Mouse (Mus musculus): ENCODE results near the gene Phex. TPM values are rescaled to one million over a fixed set of nuclear protein-coding genes. Genes with fewer than 3 reads are reported as not detected.
A peak's percentile ranks its signal among the peaks of the same experiment; 100 is the strongest.

The Phex gene
- polyA plus RNA-seq, 1 experiment from 2014 or later: 0.66 TPM

GRCm38 (mm10) chrX:157404919-157405318 is 10.2 kb downstream of the Phex start:
- H3K27me3 ChIP-seq (ENCODE audit: insufficient read depth, low read length): no peaks in the 10 kb centered on the region
- no peak overlapping the region for H3K27ac ChIP-seq
- WGBS: 60% methylated on average over 6 of the region's 6 CpGs
- H3K4me3 ChIP-seq (replicated peaks; ENCODE audit: low read depth, low read length): no peak overlapping the region
- H3K4me1 ChIP-seq (replicated peaks; ENCODE audit: insufficient read depth, low read length): no peaks in the 10 kb centered on the region
- DNase-seq (ENCODE audit: low spot score): no peak
- no peak for ATAC-seq (replicated peaks; ENCODE audit: low FRiP score, low read depth)
- no peak overlapping the region for H3K4me2 ChIP-seq (ENCODE audit: low read length)
- no peak overlapping the region for H3K9ac ChIP-seq (ENCODE audit: low read depth, low read length)
- TF ChIP-seq CTCF (IDR thresholded peaks at IDR 0.05; ENCODE audit: low read depth): no peak
- H3K9me3 ChIP-seq (replicated peaks; ENCODE audit: low read length): no peaks in the 10 kb centered on the region
- H3K36me3 ChIP-seq (ENCODE audit: insufficient read depth, low read length): no peaks in the 10 kb centered on the region

- Histone ChIP-seq H3K9me3 (replicated peaks; ENCODE audit: low read length) (no peaks in the 10 kb centered on the region), H3K9ac (ENCODE audit: low read depth, low read length) (no peak overlapping the region), H3K27me3 (ENCODE audit: insufficient read depth, low read length) (no peaks in the 10 kb centered on the region), H3K27ac (no peak overlapping the region), H3K4me2 (ENCODE audit: low read length) (no peak overlapping the region), H3K36me3 (ENCODE audit: insufficient read depth, low read length) (no peaks in the 10 kb centered on the region), H3K4me3 (replicated peaks; ENCODE audit: low read depth, low read length) (no peak overlapping the region), H3K4me1 (replicated peaks; ENCODE audit: insufficient read depth, low read length) (no peaks in the 10 kb centered on the region)
- ATAC-seq (replicated peaks; ENCODE audit: low FRiP score, low read depth): no peak
- TF ChIP-seq CTCF (IDR thresholded peaks at IDR 0.05; ENCODE audit: low read depth): no peak
- whole genome bisulfite sequencing: 47% methylated on average over 2 of the region's 2 CpGs
- DNase-seq (ENCODE audit: low spot score): no peak
Measured at GRCm38 (mm10) chrX:157391241-157391640, 23.9 kb downstream of the Phex start.

- H3K4me3 ChIP-seq (replicated peaks; ENCODE audit: low read depth, low read length): no peak overlapping the region
- H3K27ac ChIP-seq: no peak overlapping the region
- no peak overlapping the region for H3K9ac ChIP-seq (ENCODE audit: low read depth, low read length)
- H3K36me3 ChIP-seq (ENCODE audit: insufficient read depth, low read length): no peaks in the 10 kb centered on the region
- no peak overlapping the region for H3K4me2 ChIP-seq (ENCODE audit: low read length)
- H3K4me1 ChIP-seq (replicated peaks; ENCODE audit: insufficient read depth, low read length): no peaks in the 10 kb centered on the region
- DNase-seq (ENCODE audit: low spot score) (peak; percentile 55), ATAC-seq (replicated peaks; ENCODE audit: low FRiP score, low read depth) (no peak)
- H3K9me3 ChIP-seq (replicated peaks; ENCODE audit: low read length): no peaks in the 10 kb centered on the region
- 45% methylated on average over 6 of the region's 6 CpGs for WGBS
- TF ChIP-seq CTCF (IDR thresholded peaks at IDR 0.05; ENCODE audit: low read depth): no peak
- no peaks in the 10 kb centered on the region for H3K27me3 ChIP-seq (ENCODE audit: insufficient read depth, low read length)
Measured at GRCm38 (mm10) chrX:157390102-157390501, 25.0 kb downstream of the Phex start.

GRCm38 (mm10) chrX:157388419-157388818 is 26.7 kb downstream of the Phex start:
- DNase-seq (ENCODE audit: low spot score): no peak
- Histone ChIP-seq H3K4me3 (replicated peaks; ENCODE audit: low read depth, low read length) (no peak overlapping the region), H3K9ac (ENCODE audit: low read depth, low read length) (no peak overlapping the region), H3K4me1 (replicated peaks; ENCODE audit: insufficient read depth, low read length) (no peaks in the 10 kb centered on the region), H3K4me2 (ENCODE audit: low read length) (no peak overlapping the region), H3K27me3 (ENCODE audit: insufficient read depth, low read length) (no peaks in the 10 kb centered on the region), H3K36me3 (ENCODE audit: insufficient read depth, low read length) (no peaks in the 10 kb centered on the region), H3K27ac (no peak overlapping the region), H3K9me3 (replicated peaks; ENCODE audit: low read length) (no peaks in the 10 kb centered on the region)
- TF ChIP-seq CTCF (IDR thresholded peaks at IDR 0.05; ENCODE audit: low read depth): no peak
- 71% methylated on average over 3 of the region's 3 CpGs for WGBS
- no peak for ATAC-seq (replicated peaks; ENCODE audit: low FRiP score, low read depth)

GRCm38 (mm10) chrX:157387025-157387424 is 28.1 kb downstream of the Phex start:
- H3K9ac ChIP-seq (ENCODE audit: low read depth, low read length): no peak overlapping the region
- no peak overlapping the region for H3K27ac ChIP-seq
- DNase-seq (ENCODE audit: low spot score): no peak
- WGBS: 74% methylated on average over 5 of the region's 5 CpGs
- no peak overlapping the region for H3K4me2 ChIP-seq (ENCODE audit: low read length)
- no peaks in the 10 kb centered on the region for H3K4me1 ChIP-seq (replicated peaks; ENCODE audit: insufficient read depth, low read length)
- no peaks in the 10 kb centered on the region for H3K27me3 ChIP-seq (ENCODE audit: insufficient read depth, low read length)
- no peaks in the 10 kb centered on the region for H3K9me3 ChIP-seq (replicated peaks; ENCODE audit: low read length)
- no peak for ATAC-seq (replicated peaks; ENCODE audit: low FRiP score, low read depth)
- no peak for TF ChIP-seq CTCF (IDR thresholded peaks at IDR 0.05; ENCODE audit: low read depth)
- H3K36me3 ChIP-seq (ENCODE audit: insufficient read depth, low read length): no peaks in the 10 kb centered on the region
- no peak overlapping the region for H3K4me3 ChIP-seq (replicated peaks; ENCODE audit: low read depth, low read length)

- no peak overlapping the region for H3K9ac ChIP-seq (ENCODE audit: low read depth, low read length)
- DNase-seq (ENCODE audit: low spot score): no peak
- no peaks in the 10 kb centered on the region for H3K36me3 ChIP-seq (ENCODE audit: insufficient read depth, low read length)
- no peak overlapping the region for H3K27ac ChIP-seq
- no peaks in the 10 kb centered on the region for H3K9me3 ChIP-seq (replicated peaks; ENCODE audit: low read length)
- peak; percentile 44; the same call in 1 of the 2 replicates for TF ChIP-seq CTCF (IDR thresholded peaks at IDR 0.05; ENCODE audit: low read depth)
- WGBS: 73% methylated on average over 10 of the region's 10 CpGs
- ATAC-seq (replicated peaks; ENCODE audit: low FRiP score, low read depth): peak; percentile 57; the same call in 1 of the 2 replicates
- H3K27me3 ChIP-seq (ENCODE audit: insufficient read depth, low read length): no peaks in the 10 kb centered on the region
- H3K4me2 ChIP-seq (ENCODE audit: low read length): no peak overlapping the region
- no peaks in the 10 kb centered on the region for H3K4me1 ChIP-seq (replicated peaks; ENCODE audit: insufficient read depth, low read length)
- H3K4me3 ChIP-seq (replicated peaks; ENCODE audit: low read depth, low read length): no peak overlapping the region
Measured at GRCm38 (mm10) chrX:157378822-157379221, 36.3 kb downstream of the Phex start.

GRCm38 (mm10) chrX:157377456-157377855 is 37.7 kb downstream of the Phex start:
- DNase-seq (ENCODE audit: low spot score) (no peak), ATAC-seq (replicated peaks; ENCODE audit: low FRiP score, low read depth) (no peak)
- H3K36me3 ChIP-seq (ENCODE audit: insufficient read depth, low read length): no peaks in the 10 kb centered on the region
- H3K27ac ChIP-seq: no peak overlapping the region
- H3K9ac ChIP-seq (ENCODE audit: low read depth, low read length): no peak overlapping the region
- H3K9me3 ChIP-seq (replicated peaks; ENCODE audit: low read length): no peaks in the 10 kb centered on the region
- no peak overlapping the region for H3K4me2 ChIP-seq (ENCODE audit: low read length)
- no peaks in the 10 kb centered on the region for H3K27me3 ChIP-seq (ENCODE audit: insufficient read depth, low read length)
- TF ChIP-seq CTCF (IDR thresholded peaks at IDR 0.05; ENCODE audit: low read depth): no peak
- H3K4me1 ChIP-seq (replicated peaks; ENCODE audit: insufficient read depth, low read length): no peaks in the 10 kb centered on the region
- WGBS: 39% methylated on average over 1 of the region's 1 CpGs
- no peak overlapping the region for H3K4me3 ChIP-seq (replicated peaks; ENCODE audit: low read depth, low read length)
